19 mouse cellular contexts compared by ENCODE assay signal in the genomic region with DNA sequence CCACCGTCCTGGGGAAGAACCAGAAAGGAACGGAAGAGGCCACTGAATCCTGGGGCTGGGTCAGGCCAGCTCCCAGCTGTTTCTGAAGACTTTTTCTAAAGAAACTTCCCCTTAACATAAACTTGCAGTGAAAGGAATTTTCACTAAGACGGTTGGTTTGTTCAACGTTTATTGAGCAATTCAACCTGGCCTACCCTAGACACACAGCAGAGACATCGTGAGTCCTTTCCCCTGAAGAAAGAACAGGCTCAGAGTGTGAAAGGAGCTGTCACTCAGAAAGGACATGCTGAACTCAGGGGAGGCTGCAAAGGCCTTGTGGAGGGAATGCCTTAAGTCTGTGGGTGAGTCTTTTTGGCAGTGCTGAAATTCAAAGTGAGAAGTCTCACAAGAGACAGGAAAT. TPM values are rescaled to one million over a fixed set of nuclear protein-coding genes. Genes with fewer than 3 reads are reported as not detected.
DNase-seq lines count a peak whose midpoint lies in the region; ATAC-seq and TF ChIP-seq lines count a peak whose summit lies in the region.
"Had no signal": no experiment of that assay in that cellular context is flagged by ENCODE, and none has a peak within 500 bp of the region (broad histone marks: within the 10 kb centered on the region; RNA-seq: fewer than 3 reads in every experiment).

No protein-coding gene starts in this region.

- no peak for ATAC-seq in embryonic facial prominence, embryonic 12.5 days (ENCODE audit: insufficient number of reproducible peaks, insufficient read depth, low FRiP score, low TSS enrichment)
- no peak for ATAC-seq in liver, postnatal 0 days
- ATAC-seq in liver, embryonic 11.5 days (replicated peaks; ENCODE audit: low FRiP score): no peak
- ATAC-seq in common myeloid progenitor, adult 5-6 weeks (replicated peaks; ENCODE audit: low read depth, poor library complexity, severe bottlenecking): peak; percentile 45; the same call in 1 of the 2 replicates
- peak; percentile 84 for ATAC-seq in megakaryocyte progenitor cell, adult 5-6 weeks (replicated peaks; ENCODE audit: poor library complexity)
- ATAC-seq in inflammation-experienced regulatory T-cells, adult 6 months: no peak
- ATAC-seq: activated CD4-positive, CD25-positive, alpha-beta regulatory T cell, adult 4 months; midbrain, embryonic 13.5 days had no signal

- no peak overlapping the region for H3K4me3 ChIP-seq in embryonic facial prominence, embryonic 12.5 days
- no peak overlapping the region for H3K4me3 ChIP-seq in embryonic facial prominence, embryonic 10.5 days
- no peak overlapping the region for H3K4me3 ChIP-seq in liver, postnatal 0 days (ENCODE audit: low read depth, low read length)
- no peak overlapping the region for H3K4me3 ChIP-seq in liver, embryonic 11.5 days (ENCODE audit: low read depth, low read length)
- H3K4me3 ChIP-seq: erythroblast, embryonic 14.5 days; heart, embryonic 12.5 days; left cerebral cortex, adult 2 months; limb, embryonic 12.5 days; midbrain, embryonic 13.5 days had no signal

- no peak for TF ChIP-seq CTCF in liver, postnatal 0 days (IDR thresholded peaks at IDR 0.05; ENCODE audit: low read depth)

- 49% methylated on average over 5 of the region's 5 CpGs for WGBS in embryonic facial prominence, embryonic 12.5 days
- WGBS in embryonic facial prominence, embryonic 10.5 days: 53% methylated on average over 5 of the region's 5 CpGs
- WGBS in liver, postnatal 0 days (ENCODE audit: insufficient replicate concordance): 34% methylated on average over 5 of the region's 5 CpGs
- WGBS in liver, embryonic 11.5 days: 40% methylated on average over 5 of the region's 5 CpGs

- H3K4me2 ChIP-seq in embryonic facial prominence, embryonic 12.5 days (replicated peaks): no peak overlapping the region
- H3K4me2 ChIP-seq in liver, postnatal 0 days (ENCODE audit: low read depth, low read length): no peak overlapping the region
- H3K4me2 ChIP-seq in liver, embryonic 11.5 days: no peak overlapping the region
- H3K4me2 ChIP-seq: heart, embryonic 12.5 days; limb, embryonic 12.5 days; midbrain, embryonic 13.5 days had no signal

- H3K27me3 ChIP-seq in embryonic facial prominence, embryonic 12.5 days: no peaks in the 10 kb centered on the region
- no peaks in the 10 kb centered on the region for H3K27me3 ChIP-seq in embryonic facial prominence, embryonic 10.5 days (replicated peaks; ENCODE audit: low read depth, poor library complexity, severe bottlenecking)
- H3K27me3 ChIP-seq in liver, postnatal 0 days (ENCODE audit: insufficient read depth, low read length): no peaks in the 10 kb centered on the region
- H3K27me3 ChIP-seq in liver, embryonic 11.5 days (replicated peaks; ENCODE audit: control insufficient read depth, insufficient read depth, low read length): no peaks in the 10 kb centered on the region
- H3K27me3 ChIP-seq: heart, embryonic 12.5 days; limb, embryonic 12.5 days; midbrain, embryonic 13.5 days had no signal

- H3K27ac ChIP-seq in embryonic facial prominence, embryonic 12.5 days: 0 out of 2 replicates have a peak overlapping the region, but pooled peaks have one; percentile 12
- no peak overlapping the region for H3K27ac ChIP-seq in embryonic facial prominence, embryonic 10.5 days (replicated peaks)
- H3K27ac ChIP-seq in liver, postnatal 0 days (ENCODE audit: low read depth): peak overlapping the region; percentile 49; the same call in 1 of the 2 replicates
- no peak overlapping the region for H3K27ac ChIP-seq in liver, embryonic 11.5 days (ENCODE audit: low read depth, low read length)
- H3K27ac ChIP-seq: left cerebral cortex, adult 2 months; limb, embryonic 12.5 days; midbrain, embryonic 13.5 days had no signal

- H3K36me3 ChIP-seq in embryonic facial prominence, embryonic 12.5 days: no peaks in the 10 kb centered on the region
- no peaks in the 10 kb centered on the region for H3K36me3 ChIP-seq in embryonic facial prominence, embryonic 10.5 days (replicated peaks)
- no peaks in the 10 kb centered on the region for H3K36me3 ChIP-seq in liver, postnatal 0 days (replicated peaks; ENCODE audit: insufficient read depth, low read length)
- no peaks in the 10 kb centered on the region for H3K36me3 ChIP-seq in liver, embryonic 11.5 days (ENCODE audit: control insufficient read depth, insufficient read depth, low read length)
- H3K36me3 ChIP-seq: heart, embryonic 12.5 days; limb, embryonic 12.5 days; midbrain, embryonic 13.5 days had no signal

- no peak for DNase-seq in embryonic facial prominence, embryonic 10.5 days (ENCODE audit: low spot score)
- DNase-seq in liver, postnatal 0 days: no peak
- DNase-seq in liver, embryonic 11.5 days (ENCODE audit: low spot score): no peak
- DNase-seq in layer of hippocampus, postnatal 10 days (ENCODE audit: low spot score in 2 of 2): no peak
- DNase-seq: cerebellum, adult 11 months; heart, postnatal 4 days; lung, postnatal 14 days; right cerebral cortex, adult 18-20 months; thymus, adult 18-20 months had no signal

- no peak for TF ChIP-seq EP300 in liver, postnatal 0 days (IDR thresholded peaks at IDR 0.05; ENCODE audit: low read depth)

- H3K9ac ChIP-seq in embryonic facial prominence, embryonic 12.5 days: no peak overlapping the region
- no peak overlapping the region for H3K9ac ChIP-seq in liver, postnatal 0 days (replicated peaks)
- no peak overlapping the region for H3K9ac ChIP-seq in liver, embryonic 11.5 days (ENCODE audit: low read depth, low read length)
- H3K9ac ChIP-seq: heart, embryonic 12.5 days; limb, embryonic 12.5 days; midbrain, embryonic 13.5 days had no signal

- H3K9me3 ChIP-seq in embryonic facial prominence, embryonic 12.5 days: no peaks in the 10 kb centered on the region
- no peaks in the 10 kb centered on the region for H3K9me3 ChIP-seq in embryonic facial prominence, embryonic 10.5 days
- no peaks in the 10 kb centered on the region for H3K9me3 ChIP-seq in liver, postnatal 0 days (ENCODE audit: low read length)
- no peaks in the 10 kb centered on the region for H3K9me3 ChIP-seq in liver, embryonic 11.5 days (ENCODE audit: control insufficient read depth, low read length)
- H3K9me3 ChIP-seq: heart, embryonic 12.5 days; limb, embryonic 12.5 days; midbrain, embryonic 13.5 days had no signal

- H3K4me1 ChIP-seq in embryonic facial prominence, embryonic 12.5 days: peaks cover 6% of the 10 kb centered on the region
- peaks cover 10% of the 10 kb centered on the region for H3K4me1 ChIP-seq in embryonic facial prominence, embryonic 10.5 days
- peaks cover 3% of the 10 kb centered on the region for H3K4me1 ChIP-seq in liver, postnatal 0 days (ENCODE audit: insufficient read depth)
- 0 out of 2 replicates have a peak, but pooled peaks cover 3% of the 10 kb centered on the region for H3K4me1 ChIP-seq in liver, embryonic 11.5 days (replicated peaks; ENCODE audit: control insufficient read depth, insufficient read depth, low read length)
- H3K4me1 ChIP-seq: heart, embryonic 12.5 days; midbrain, embryonic 13.5 days had no signal

RNA-seq across cellular contexts. Expression of gene Amotl2, which starts 31.4 kb away (rescaled TPM):
- polyA plus RNA-seq in embryonic facial prominence, embryonic 12.5 days (2016; fragmentation: Nextera tagmentation; extraction: Ambion mirVana): 79.5 and 80.6 TPM in 2 replicates
- 61.4 and 64.0 TPM in 2 replicates for polyA plus RNA-seq in embryonic facial prominence, embryonic 10.5 days (2016; fragmentation: Nextera tagmentation; extraction: Ambion mirVana)
- 5.7 and 6.5 TPM in 2 replicates for polyA plus RNA-seq in liver, postnatal 0 days (2015; fragmentation: Nextera tagmentation; extraction: Ambion mirVana)
- polyA plus RNA-seq in liver, embryonic 11.5 days (2014; fragmentation: Nextera tagmentation; extraction: Ambion mirVana): 17.4 and 18.8 TPM in 2 replicates
- total RNA-seq in common myeloid progenitor, adult 5-6 weeks (2017): 0.09 and 1.4 TPM in 2 replicates
- total RNA-seq in megakaryocyte progenitor cell, adult 5-6 weeks (2015): 0.84 and 2.1 TPM in 2 replicates
- total RNA-seq in megakaryocyte progenitor cell, adult 5-6 weeks (2017): 0.98 and 8.5 TPM in 2 replicates
- polyA plus RNA-seq in inflammation-experienced regulatory T-cells, adult 6 months (2017; shearing (Covaris generic)): under 1 TPM in 1 of 3 experiments, not detected in 2; 0.21 TPM
- 10 to 100 TPM; 18.3 to 20.7 TPM for total RNA-seq in layer of hippocampus, postnatal 10 days (2021)
- polyA plus RNA-seq: activated CD4-positive, CD25-positive, alpha-beta regulatory T cell, adult 4 months had no signal

Comparison
In these comparisons a context has a peak if more than half of its experiments do, and no peak if none do; other contexts are left out.
1. H3K27ac ChIP-seq: peak in embryonic facial prominence, embryonic 12.5 days (single experiment) and liver, postnatal 0 days (single experiment); none in embryonic facial prominence, embryonic 10.5 days (single experiment) and liver, embryonic 11.5 days (single experiment).
2. ATAC-seq: peak in common myeloid progenitor, adult 5-6 weeks (single experiment) and megakaryocyte progenitor cell, adult 5-6 weeks (single experiment); none in embryonic facial prominence, embryonic 12.5 days (single experiment), liver, postnatal 0 days (single experiment), liver, embryonic 11.5 days (single experiment) and inflammation-experienced regulatory T-cells, adult 6 months (single experiment).